Mouse (Mus musculus) hindlimb bud, embryonic 11.5 days (tissue): ENCODE measurements around the gene Kprp.
"Not testable (repeated sequence)": the region's sequence is repeated elsewhere in the genome, so short reads cannot be mapped to it uniquely, and the experiment has no call there.

Experiments
- DNase-seq: peaks from one replicate; pipeline ENCODE4 v3.0.0-alpha.2; 2012; ENCODE audit warnings: low read depth, low spot score; ENCODE audit errors: extremely low spot score

Gene Kprp

DNA sequence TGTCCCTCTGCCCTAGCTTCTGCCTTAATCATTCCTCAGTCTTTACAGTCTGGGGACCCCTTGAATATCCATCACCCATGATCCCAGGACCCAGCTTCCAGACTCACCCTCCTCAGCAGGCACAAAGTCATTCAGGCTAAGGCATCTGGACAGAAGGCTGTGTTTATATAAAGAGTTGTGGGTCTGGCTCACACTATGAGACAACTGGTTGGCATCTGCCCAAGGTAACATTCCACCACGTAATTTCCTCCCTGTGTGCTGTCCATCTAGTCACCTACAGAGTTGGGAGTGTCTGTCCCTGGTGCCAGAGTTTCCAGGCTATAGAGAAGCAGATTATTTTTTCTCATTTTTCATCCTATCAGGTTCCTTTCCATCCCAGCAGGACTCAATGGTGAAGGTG is at the start of gene Kprp:
Kprp (minus strand) TSS at position 140 of the 400 bp plus-strand sequence.
- no peak for DNase-seq

DNA sequence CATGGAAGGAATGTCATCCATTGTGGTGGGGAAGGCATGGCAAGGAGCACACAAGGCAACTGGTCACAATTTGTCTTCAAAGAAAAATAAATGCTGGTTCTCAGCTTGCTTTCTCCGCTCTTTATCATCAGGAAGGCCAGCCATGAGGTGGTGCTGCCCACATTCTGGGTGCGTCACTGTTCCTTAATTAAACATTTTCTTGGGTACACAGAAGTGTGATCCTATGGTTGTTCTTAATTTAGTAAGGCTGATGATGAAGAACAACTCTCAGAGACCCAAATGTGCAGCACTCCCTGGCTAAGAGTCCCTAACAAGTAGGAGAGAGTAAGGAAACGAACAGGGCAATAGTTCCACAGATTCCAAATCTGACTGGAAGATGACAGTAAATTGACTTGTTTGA is 47.1 kb upstream of the Kprp start:
- DNase-seq = no peak

DNA sequence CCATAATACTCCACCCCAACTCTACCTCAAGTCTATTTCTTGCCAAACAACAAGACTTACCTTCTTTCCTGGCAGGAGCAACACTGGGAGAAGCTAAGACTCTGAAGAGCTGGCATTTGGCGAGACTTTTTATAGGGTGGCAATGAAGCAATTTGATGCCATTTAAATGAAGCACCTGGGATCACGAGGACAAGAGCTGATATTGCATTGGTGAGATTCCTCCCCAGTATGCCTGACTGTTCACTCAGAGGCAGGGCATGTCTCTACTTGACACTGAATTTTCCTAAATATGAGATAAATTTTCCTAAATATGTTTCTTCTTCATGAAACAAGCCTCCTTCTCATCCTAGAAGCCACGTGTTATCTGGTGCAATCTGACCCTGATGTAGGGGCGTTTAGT is 43.1 kb upstream of the Kprp start, which contains the start of gene 2310050C09Rik:
2310050C09Rik (minus strand) TSS at position 101 of the 400 bp plus-strand sequence.
- no peak for DNase-seq

DNA sequence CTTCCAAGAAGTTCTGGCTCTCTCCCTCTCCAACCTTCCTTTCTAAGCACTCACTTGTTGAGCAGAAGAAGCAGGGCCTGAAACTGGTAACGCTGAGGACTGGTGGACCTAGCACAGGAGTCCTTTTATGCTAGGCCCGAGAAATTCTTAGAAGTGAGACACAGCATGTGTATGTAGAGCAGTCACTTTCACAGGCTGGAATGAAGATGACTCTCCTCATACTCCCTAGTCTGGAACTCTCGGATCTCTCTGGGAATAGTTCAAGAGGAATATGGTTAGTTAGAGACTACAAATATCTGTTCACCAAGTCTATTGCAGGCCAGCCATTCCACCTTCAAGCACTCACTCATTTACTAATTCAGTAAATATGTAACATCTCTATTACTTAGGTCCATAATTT is 24.1 kb upstream of the Kprp start, which contains the start of gene Lce1l:
Lce1l (minus strand) TSS at position 101 of the 400 bp plus-strand sequence.
- DNase-seq = no peak

DNA sequence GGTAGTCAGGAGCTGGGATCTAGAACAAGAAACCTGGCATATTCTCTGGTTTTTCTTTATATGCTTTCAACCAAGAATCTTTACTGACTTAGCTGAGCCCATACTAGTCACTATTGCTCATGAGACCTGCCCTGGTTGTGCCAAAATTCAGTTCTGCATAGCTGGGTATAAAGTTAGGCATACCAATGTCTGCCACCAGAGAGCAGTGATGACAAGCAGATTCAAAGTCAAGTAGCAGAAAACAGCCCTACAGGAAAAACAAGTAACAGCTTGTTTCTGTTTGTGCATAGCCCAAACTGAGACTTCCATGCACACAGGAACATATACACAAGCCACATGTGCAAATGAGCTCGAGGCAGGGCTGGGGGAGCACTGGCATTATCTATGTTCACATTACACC is 1.2 kb downstream of the Kprp start:
- no peak for DNase-seq

DNA sequence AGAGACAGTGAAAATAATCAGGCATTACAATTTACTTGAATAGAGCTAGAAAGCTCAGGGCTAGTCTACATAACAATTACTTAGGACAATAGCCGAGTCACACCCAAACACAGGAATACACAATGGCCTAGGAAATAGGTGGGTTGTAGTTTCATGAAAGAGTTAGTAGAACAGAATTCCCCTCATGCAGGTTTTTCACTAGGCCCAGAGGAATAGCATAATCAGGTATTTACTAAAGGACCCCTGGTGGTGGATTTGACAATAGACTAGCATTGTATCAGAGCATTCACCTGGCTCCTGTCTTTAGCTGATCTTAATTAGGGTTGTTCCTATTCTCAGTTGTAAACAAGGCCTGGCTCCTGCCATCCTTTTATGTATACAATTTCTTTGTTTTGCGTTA is 11.0 kb downstream of the Kprp start:
- not testable (repeated sequence) for DNase-seq

DNA sequence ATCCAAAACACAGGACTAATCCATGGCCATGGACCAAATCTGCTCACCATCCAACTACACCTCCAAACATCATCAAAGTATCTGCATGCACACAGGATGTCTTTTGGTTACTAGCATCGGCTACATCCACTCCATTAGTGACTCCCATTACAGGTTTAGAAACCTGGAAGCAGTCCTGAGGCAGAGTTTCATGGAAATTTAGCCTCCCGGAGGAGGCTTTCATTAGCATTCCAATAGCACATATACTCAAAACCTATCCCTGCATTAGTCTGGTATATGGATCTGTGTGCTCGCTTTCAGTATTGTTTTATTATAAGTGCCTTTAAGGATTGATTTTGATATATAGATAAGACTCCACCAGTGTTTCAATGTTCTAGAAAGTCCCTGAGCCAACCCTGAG is 11.5 kb downstream of the Kprp start:
- DNase-seq = no peak

DNA sequence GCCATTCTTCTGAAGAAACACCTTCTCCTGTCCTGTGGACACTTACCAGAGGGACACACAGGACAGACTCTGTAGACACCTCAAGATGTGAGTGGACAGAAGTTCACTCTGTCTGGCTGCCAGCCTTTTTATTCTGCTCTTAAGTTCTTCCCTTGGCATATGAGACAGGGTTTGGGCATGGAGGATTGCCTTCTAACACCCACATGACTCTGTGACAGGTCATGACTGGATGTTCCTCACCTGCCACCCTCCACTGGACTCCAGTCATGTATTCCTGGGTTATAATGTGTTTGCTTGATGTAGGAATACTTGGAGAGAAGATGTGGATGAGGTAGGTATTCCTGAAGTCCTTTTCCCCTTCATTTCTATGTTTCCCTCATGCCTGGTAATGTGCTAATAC is 19.3 kb downstream of the Kprp start, which contains the start of gene Lce1k:
Lce1k (minus strand) TSS at position 101 of the 400 bp plus-strand sequence.
- no peak for DNase-seq

DNA sequence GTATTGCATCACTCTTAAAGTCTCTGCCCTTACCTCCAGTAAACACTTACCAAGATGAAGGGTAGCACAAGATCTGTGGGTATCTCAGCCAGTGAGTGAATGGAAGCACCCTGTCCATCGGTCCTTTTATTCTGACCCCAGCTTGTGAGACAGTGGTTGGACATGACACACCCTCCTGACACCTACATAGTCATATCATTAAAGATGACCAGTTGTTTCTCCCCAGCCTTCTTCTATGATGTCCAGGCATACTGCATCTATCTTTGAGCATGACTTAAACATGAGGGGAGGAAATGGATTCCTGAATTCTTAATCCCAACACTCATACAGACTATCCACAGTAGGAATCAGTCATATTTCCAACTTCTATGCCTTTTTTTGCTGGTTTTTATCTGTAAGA is 36.6 kb downstream of the Kprp start, which contains the start of gene Lce1j:
Lce1j (minus strand) TSS at position 101 of the 400 bp plus-strand sequence.
- no peak for DNase-seq

DNA sequence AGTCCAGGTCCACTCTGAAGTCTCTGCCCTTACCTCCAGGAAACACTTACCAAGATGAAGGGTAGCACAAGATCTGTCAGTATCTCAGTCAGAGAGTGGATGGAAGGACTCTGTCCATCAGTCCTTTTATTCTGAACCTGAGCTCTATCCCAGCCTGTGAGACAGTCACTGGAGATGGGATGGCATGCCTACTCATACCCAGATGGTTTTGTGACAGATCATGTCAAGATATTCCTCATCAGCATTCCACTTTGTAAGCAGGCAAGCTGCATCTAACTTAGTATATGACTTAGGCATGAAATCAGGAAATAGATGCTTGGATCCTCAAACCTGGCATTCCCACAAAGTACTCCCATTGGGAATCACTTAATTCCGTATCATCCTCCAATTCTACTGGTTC is 48.2 kb downstream of the Kprp start, which contains the start of gene Lce1i:
Lce1i (minus strand) TSS at position 101 of the 400 bp plus-strand sequence.
- DNase-seq = no peak
